Mouse (Mus musculus): ENCODE measurements around the gene Sytl3. TPM values are rescaled to one million over a fixed set of nuclear protein-coding genes. Genes with fewer than 3 reads are reported as not detected.
A peak's percentile ranks its signal among the peaks of the same experiment; 100 is the strongest.
"Not testable (repeated sequence)": the region's sequence is repeated elsewhere in the genome, so short reads cannot be mapped to it uniquely, and the experiment has no call there.

Sytl3 gene
- polyA plus RNA-seq, 1 experiment from 2014 or later: 0.13 TPM

DNA sequence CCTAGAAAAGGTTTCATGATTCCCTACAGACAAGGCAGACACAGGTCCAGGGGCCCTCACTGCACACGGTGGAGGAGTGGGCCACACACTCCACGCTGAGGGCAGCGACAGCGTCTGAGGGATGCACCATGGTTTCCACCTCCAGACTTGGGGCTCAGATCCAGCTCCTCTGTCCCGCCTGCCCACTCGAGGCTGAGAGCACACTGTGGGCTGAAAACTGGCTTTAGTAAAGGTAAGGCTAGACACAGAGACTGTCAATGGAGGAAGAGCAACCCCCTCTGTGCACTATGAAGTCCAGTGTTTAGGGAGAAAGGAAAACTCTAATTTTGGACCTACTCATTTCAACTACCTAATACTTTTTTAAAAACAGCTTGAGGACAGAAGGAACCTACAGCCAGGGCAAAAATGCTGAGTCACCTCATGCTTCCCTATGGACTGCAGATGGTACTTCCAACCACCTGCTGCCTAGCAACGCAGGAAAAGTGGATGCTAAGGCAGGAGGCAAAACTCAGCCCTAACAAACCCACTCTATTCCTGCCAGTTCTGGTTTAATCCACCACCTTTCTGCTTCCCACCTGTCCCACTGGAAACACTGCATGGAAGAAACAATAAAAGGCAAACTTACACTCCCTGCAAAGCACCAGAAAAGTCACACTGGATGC, 7.9 kb upstream of the Sytl3 start:
- not testable (repeated sequence) for ATAC-seq (ENCODE audit: insufficient number of reproducible peaks, insufficient read depth, low FRiP score, low TSS enrichment); H3K27me3 ChIP-seq; H3K36me3 ChIP-seq; H3K4me3 ChIP-seq; H3K4me1 ChIP-seq; H3K27ac ChIP-seq; H3K9me3 ChIP-seq; H3K4me2 ChIP-seq (replicated peaks); H3K9ac ChIP-seq
- WGBS: 91% methylated on average over 6 of the region's 7 CpGs

DNA sequence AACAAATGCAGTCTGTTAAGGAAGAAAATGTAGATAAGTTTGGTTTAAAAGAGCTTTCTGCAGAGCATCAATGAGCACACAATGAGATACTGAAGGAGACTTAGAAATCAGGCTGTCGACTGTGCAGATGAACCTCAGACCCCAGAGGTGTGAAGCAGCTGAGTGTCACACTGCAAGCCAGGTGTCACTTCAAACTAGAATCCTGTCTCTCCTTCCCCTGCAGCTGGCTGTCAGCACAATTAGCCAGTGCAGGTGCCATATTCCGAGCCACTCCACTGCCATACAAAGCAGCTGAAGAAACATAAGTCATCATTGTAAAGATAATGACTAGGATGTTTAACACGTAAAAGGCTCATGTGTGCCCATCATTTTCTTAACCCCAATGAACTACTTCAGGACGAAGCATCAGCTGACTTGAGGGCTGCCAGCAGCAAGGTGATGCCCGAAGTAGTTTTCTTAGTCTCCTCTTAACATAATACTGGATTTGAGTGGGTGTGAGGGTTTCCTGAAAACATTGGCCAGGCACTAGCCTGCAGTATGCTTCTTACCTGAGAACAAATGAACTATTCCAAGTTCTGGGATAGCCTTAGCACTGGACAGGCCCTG, 5.4 kb upstream of the Sytl3 start:
- H3K4me1 ChIP-seq; H3K4me3 ChIP-seq; H3K27me3 ChIP-seq; H3K9ac ChIP-seq; H3K4me2 ChIP-seq (replicated peaks); H3K27ac ChIP-seq; ATAC-seq (ENCODE audit: insufficient number of reproducible peaks, insufficient read depth, low FRiP score, low TSS enrichment); H3K36me3 ChIP-seq; H3K9me3 ChIP-seq: not testable (repeated sequence)
- WGBS: 85% methylated on average over 5 of the region's 5 CpGs

DNA sequence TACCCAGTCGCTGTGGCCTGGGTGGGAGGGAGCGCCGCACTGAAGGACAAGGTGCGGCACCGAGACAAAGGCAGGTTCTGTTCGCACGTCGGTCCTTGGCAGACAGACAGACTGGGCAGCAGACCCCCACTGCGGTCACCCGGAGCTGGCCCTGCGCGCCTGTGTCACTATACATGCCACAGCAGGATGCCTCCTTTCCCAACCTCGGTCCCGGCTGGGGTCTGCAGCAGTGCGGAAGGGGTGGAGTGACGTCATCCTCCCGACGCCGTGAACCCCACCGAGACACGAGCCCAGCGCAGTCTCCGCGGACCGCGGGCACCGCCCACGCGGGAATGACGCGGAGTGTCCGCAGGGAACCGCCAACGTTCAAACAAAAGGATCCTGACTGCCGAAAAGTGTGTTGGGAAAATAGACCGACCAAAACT, 3.8 kb upstream of the Sytl3 start:
- peak overlapping the region; percentile 69 for H3K27ac ChIP-seq
- H3K9ac ChIP-seq: peak overlapping the region; percentile 44
- peak overlapping the region; percentile 40 for H3K4me2 ChIP-seq (replicated peaks)
- not testable (repeated sequence) for H3K27me3 ChIP-seq, H3K36me3 ChIP-seq, H3K9me3 ChIP-seq, H3K4me1 ChIP-seq
- peak; percentile 76 for ATAC-seq (ENCODE audit: insufficient number of reproducible peaks, insufficient read depth, low FRiP score, low TSS enrichment)
- under 1% methylated on average over 36 of the region's 36 CpGs for WGBS
- peak overlapping the region; percentile 46 for H3K4me3 ChIP-seq

DNA sequence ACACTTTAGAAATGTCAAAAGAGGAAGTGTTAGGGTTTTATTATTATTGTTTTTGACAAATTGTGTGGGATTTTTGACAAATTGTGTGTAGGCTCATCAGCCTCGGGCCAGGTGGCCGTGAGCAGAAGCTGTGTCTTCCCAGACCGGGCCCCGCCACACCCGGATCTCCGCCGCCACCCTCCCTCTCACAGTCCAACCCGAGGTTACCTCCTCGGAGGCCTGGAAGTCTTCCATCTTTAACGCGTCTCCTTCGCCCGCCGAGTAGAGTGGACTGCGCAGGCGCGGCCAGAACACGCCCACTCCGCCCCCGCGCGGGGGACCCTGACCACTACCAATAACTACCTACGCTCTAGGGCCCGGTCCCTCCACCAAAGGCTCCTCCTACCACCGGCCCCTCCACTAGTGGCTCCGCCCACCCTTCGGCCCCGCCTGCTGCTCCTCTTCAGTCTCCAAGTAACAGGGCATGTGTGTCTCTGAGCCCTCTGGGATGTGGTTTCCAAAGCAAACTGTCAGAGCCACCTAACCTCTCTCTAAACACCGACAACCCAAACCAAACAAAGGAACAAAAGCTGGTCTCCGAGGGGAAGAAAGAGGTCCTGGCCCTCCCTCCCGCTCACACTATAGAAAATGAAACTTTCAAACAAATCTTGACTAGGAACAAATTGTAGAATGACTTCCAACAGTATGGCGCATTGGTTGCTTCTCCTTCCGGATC, 3.2 kb upstream of the Sytl3 start, which contains the start of gene Dynlt1f:
Gene Dynlt1f, minus strand, starts transcription at position 334 of the 715 bp plus-strand sequence.
- ATAC-seq (ENCODE audit: insufficient number of reproducible peaks, insufficient read depth, low FRiP score, low TSS enrichment): peak; percentile 96
- H3K4me2 ChIP-seq (replicated peaks): peak within 1 kb of the TSS; percentile 40
- not testable (repeated sequence) for H3K36me3 ChIP-seq, H3K9me3 ChIP-seq, H3K27me3 ChIP-seq, H3K4me1 ChIP-seq
- H3K4me3 ChIP-seq: peak within 1 kb of the TSS; percentile 46
- peak within 1 kb of the TSS; percentile 44 for H3K9ac ChIP-seq
- WGBS: 4% methylated on average over 26 of the region's 33 CpGs
- peak within 1 kb of the TSS; percentile 69 for H3K27ac ChIP-seq

DNA sequence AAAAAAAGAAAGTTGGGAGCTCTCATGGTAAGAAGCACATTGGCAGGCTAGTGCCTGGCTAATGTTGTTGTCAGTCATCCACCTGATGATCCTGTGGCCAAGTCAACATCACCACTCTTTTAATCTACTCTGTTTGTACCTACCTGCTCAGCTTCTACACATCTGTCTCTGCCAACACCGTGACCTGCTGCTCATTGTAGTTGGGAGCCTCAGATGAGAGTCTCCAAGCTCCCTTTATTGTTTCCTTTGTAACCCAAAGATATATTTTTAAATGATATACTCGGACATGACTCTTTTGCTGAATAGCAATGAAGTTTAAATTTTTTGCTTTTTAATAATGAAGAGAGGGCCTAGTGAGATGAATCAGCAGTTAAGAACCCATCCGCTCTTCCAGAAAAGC, 2.4 kb upstream of the Sytl3 start:
- not testable (repeated sequence) for H3K27ac ChIP-seq; H3K9ac ChIP-seq; H3K4me3 ChIP-seq; H3K9me3 ChIP-seq; H3K36me3 ChIP-seq; H3K4me2 ChIP-seq (replicated peaks); H3K4me1 ChIP-seq; ATAC-seq (ENCODE audit: insufficient number of reproducible peaks, insufficient read depth, low FRiP score, low TSS enrichment); H3K27me3 ChIP-seq
- WGBS: 97% methylated on average over 1 of the region's 3 CpGs

DNA sequence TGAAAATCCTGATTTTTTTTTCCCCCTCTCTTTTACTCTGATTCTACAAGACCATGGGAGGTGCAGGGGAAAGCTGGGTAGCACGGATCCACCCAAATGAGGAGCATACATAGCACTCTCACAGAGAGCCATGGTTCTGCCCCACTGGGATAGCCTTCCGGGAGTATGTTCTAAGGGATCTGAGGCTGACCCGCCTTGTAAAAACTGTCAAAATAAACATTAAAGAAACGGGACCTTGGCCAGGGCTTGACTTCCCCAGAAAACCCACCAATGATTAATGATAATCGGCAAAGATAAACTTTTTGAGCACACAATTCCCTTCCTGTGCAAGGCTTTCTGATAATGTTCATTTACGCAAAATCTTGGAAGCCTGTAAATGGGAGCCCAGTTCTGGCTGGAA, 1.7 kb downstream of the Sytl3 start:
- not testable (repeated sequence) for H3K36me3 ChIP-seq; H3K4me1 ChIP-seq; ATAC-seq (ENCODE audit: insufficient number of reproducible peaks, insufficient read depth, low FRiP score, low TSS enrichment); H3K9me3 ChIP-seq; H3K27me3 ChIP-seq; H3K4me2 ChIP-seq (replicated peaks); H3K9ac ChIP-seq; H3K4me3 ChIP-seq; H3K27ac ChIP-seq
- 67% methylated on average over 6 of the region's 6 CpGs for WGBS

DNA sequence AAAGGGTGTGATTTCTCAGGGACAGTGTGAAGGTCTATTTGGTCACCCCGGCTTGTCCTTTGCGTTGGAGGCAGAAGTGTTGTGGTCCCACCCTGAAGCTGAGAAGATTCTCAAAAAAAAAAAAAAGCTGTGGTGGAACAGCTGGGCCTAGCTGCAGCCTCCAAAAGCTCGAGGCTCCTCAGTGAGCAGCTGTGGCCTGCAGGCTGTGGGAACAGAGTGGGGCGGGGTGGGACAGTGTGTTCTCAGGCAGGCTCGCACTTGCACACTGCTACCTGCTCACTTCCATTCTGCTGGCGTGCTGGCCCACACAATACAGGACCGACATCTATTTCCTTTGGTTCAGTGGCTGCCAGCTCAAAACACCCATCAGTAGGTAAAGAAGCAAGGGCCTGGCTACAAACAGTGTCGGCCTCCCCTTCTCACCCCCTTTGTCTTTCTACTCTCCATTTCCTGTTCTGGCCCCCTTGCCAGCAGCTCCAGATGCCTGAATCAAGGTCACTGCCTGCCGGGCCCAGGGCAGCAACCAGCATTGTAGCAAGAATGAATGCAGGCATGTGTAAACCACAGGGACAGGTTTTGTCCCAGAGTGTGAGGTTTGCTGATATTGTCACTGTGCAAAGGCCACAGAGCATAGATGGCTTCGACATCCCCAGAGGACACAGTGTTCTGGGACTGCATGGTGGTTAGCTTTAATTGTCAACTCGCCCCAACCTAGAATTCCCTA, 2.4 kb downstream of the Sytl3 start:
- ATAC-seq (ENCODE audit: insufficient number of reproducible peaks, insufficient read depth, low FRiP score, low TSS enrichment): peak; percentile 44; the same call in 1 of the 2 replicates
- WGBS: 45% methylated on average over 9 of the region's 11 CpGs

DNA sequence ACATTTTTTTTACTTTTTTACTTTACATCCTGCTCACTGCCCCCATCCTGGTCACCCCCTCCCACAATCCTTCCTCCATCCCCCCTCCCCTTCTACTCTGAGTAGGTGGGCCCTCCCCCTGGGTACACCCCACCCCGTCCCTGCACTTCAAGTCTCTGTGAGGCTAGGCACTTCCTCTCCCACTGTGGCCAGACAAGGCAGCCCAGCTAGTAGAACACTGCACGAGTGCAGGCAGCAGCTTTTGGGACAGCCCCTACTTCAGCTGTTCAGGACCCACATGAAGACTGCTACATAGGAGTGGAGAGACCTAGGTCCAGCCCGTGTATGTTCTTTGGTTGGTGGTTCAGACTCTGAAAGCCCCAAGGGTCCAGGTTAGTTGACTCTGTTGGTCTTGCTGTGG, 3.9 kb downstream of the Sytl3 start:
- not testable (repeated sequence) for H3K27ac ChIP-seq; H3K9ac ChIP-seq; H3K4me3 ChIP-seq; H3K36me3 ChIP-seq; ATAC-seq (ENCODE audit: insufficient number of reproducible peaks, insufficient read depth, low FRiP score, low TSS enrichment); H3K4me1 ChIP-seq; H3K9me3 ChIP-seq; H3K27me3 ChIP-seq; H3K4me2 ChIP-seq (replicated peaks)
- 57% methylated on average over 3 of the region's 3 CpGs for WGBS

More for the DNA sequence above, 2.4 kb downstream of the Sytl3 start:
- not testable (repeated sequence) for H3K27me3 ChIP-seq; H3K4me1 ChIP-seq; H3K36me3 ChIP-seq; H3K9ac ChIP-seq; H3K27ac ChIP-seq; H3K4me3 ChIP-seq; H3K9me3 ChIP-seq; H3K4me2 ChIP-seq (replicated peaks)

DNA sequence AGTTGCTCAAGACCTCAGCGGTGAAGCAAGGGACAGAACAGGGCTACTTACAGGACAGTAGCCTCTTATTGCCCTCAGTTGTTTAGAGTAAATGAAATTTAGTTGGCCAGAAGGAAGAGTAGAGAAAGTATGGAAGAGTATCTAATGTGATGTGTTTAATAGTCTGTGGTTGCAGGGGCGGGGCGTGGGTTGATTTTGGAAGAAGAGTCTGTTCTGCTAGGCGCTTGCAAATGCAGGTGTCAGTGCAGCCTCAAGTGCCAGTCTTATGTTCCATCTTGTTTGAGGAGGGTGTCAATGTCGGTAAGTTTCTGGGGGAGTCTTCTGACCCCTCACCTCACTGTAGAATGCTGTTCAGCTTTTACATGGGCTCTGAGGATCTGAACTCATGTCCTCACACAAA, 6.5 kb downstream of the Sytl3 start:
- H3K36me3 ChIP-seq; H3K9me3 ChIP-seq; H3K4me1 ChIP-seq; H3K27ac ChIP-seq; ATAC-seq (ENCODE audit: insufficient number of reproducible peaks, insufficient read depth, low FRiP score, low TSS enrichment); H3K27me3 ChIP-seq; H3K4me3 ChIP-seq; H3K9ac ChIP-seq; H3K4me2 ChIP-seq (replicated peaks): not testable (repeated sequence)
- 95% methylated on average over 4 of the region's 5 CpGs for WGBS

DNA sequence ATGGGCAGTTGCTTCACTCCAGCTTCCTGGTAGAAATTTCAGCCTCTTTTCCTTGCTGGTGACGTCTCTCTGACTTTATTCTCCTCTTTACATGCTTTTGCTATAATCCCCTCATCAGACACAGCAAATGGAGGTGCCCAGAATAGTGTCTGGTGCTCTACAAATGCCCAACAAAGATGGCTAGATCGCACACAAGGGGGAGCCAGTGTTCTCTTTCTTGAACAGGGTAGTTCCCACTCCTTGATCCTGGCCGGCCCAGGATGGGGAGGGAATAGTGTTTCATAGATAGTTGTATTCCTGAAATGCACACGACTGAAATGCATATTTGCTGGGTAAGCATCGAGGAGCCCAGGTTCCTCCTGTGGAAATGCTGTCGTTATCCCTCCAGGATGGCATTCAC, 9.6 kb downstream of the Sytl3 start:
- not testable (repeated sequence) for H3K4me1 ChIP-seq; H3K4me3 ChIP-seq; ATAC-seq (ENCODE audit: insufficient number of reproducible peaks, insufficient read depth, low FRiP score, low TSS enrichment); H3K4me2 ChIP-seq (replicated peaks); H3K27ac ChIP-seq; H3K9me3 ChIP-seq; H3K27me3 ChIP-seq; H3K36me3 ChIP-seq; H3K9ac ChIP-seq
- no CpG with 5 or more reads among the region's 6 CpGs for WGBS

DNA sequence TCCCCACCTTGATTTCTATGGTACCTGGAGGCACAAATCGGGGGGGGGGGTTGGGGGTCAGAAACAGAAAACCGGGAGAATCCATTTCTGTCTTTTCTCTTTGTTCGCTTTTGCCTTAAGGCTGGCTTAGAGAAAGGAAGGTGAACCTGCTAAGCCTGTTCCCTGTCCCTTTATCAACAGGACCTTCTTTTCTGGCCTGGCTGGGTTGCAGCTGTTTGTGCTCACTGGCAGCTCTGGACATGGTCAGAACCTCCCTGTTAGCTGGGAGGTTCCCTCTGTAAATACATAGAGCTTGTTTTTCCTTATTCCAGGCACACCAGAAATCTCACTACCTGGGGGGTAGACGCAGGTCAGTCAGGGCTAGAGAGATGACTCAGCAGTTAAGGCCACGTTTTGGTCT, 15.4 kb downstream of the Sytl3 start:
- not testable (repeated sequence) for H3K9me3 ChIP-seq; H3K27ac ChIP-seq; H3K36me3 ChIP-seq; H3K4me2 ChIP-seq (replicated peaks); H3K27me3 ChIP-seq; H3K9ac ChIP-seq; H3K4me1 ChIP-seq; ATAC-seq (ENCODE audit: insufficient number of reproducible peaks, insufficient read depth, low FRiP score, low TSS enrichment); H3K4me3 ChIP-seq
- 44% methylated on average over 5 of the region's 5 CpGs for WGBS

DNA sequence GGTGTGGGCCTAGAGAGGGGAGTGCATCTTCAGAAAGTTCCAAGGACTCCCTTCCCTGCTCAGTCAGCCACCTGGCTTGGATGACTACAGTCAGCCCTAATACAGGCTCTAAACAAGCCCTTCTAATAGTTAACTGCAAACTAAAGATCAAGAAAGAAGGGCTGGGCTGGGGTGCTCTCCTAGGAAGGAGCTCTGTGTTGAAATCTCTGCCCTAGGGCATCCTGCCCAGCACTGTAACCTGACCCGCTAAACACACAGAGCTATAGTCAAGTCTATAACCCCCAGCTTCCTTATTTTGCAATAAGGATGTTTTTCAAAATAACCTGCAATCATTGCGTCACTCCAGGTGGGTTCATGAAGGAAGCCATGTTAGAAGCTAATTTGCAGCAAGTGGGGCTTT, 19.2 kb downstream of the Sytl3 start:
- not testable (repeated sequence) for H3K9me3 ChIP-seq; H3K4me1 ChIP-seq; H3K9ac ChIP-seq; H3K4me3 ChIP-seq; H3K27ac ChIP-seq; H3K4me2 ChIP-seq (replicated peaks); H3K36me3 ChIP-seq; H3K27me3 ChIP-seq
- peak; percentile 55; the same call in 1 of the 2 replicates for ATAC-seq (ENCODE audit: insufficient number of reproducible peaks, insufficient read depth, low FRiP score, low TSS enrichment)
- WGBS: 0% methylated on average over 1 of the region's 2 CpGs

Measured in embryonic facial prominence, embryonic 12.5 days (tissue).